Mouse (Mus musculus) thymus, adult 18-20 months (tissue): ENCODE data around the gene Ptprc.

Source experiments
- DNase-seq, 2 experiments: peaks; one replicate each; pipeline ENCODE4 v3.0.0; 2022; ENCODE audit warnings: mixed read lengths in 2 of 2

Ptprc gene

GRCm38 (mm10) chr1:138148844-138149243 lies 26.7 kb downstream of the Ptprc start:
- DNase-seq = no peak

- no peak for DNase-seq
Measured at GRCm38 (mm10) chr1:138145571-138145970, 29.9 kb downstream of the Ptprc start.

GRCm38 (mm10) chr1:138145148-138145547 lies 30.4 kb downstream of the Ptprc start:
- DNase-seq = no peak

GRCm38 (mm10) chr1:138144365-138144764 lies 31.1 kb downstream of the Ptprc start:
- no peak for DNase-seq

GRCm38 (mm10) chr1:138140769-138141168 lies 34.7 kb downstream of the Ptprc start:
- DNase-seq = no peak

- DNase-seq = no peak
Measured at GRCm38 (mm10) chr1:138137696-138138095, 37.8 kb downstream of the Ptprc start.

- DNase-seq = no peak
Measured at GRCm38 (mm10) chr1:138137024-138137577, 38.4 kb downstream of the Ptprc start.

GRCm38 (mm10) chr1:138136373-138136779 lies 39.1 kb downstream of the Ptprc start:
- peak; percentile 81 to 93 for DNase-seq

- no peak for DNase-seq
Measured at GRCm38 (mm10) chr1:138135637-138136372, 39.7 kb downstream of the Ptprc start.

GRCm38 (mm10) chr1:138135117-138135516 lies 40.4 kb downstream of the Ptprc start:
- DNase-seq = no peak

- no peak for DNase-seq
Measured at GRCm38 (mm10) chr1:138134324-138134723, 41.2 kb downstream of the Ptprc start.

- no peak for DNase-seq
Measured at GRCm38 (mm10) chr1:138131739-138132138, 43.8 kb downstream of the Ptprc start.

- DNase-seq = no peak
Measured at GRCm38 (mm10) chr1:138130145-138130544, 45.4 kb downstream of the Ptprc start.

GRCm38 (mm10) chr1:138126843-138127242 lies 48.7 kb downstream of the Ptprc start:
- DNase-seq = no peak

- DNase-seq = no peak
Measured at GRCm38 (mm10) chr1:138125281-138125680, 50.2 kb downstream of the Ptprc start.

GRCm38 (mm10) chr1:138123866-138124265 lies 51.6 kb downstream of the Ptprc start:
- DNase-seq = no peak

- DNase-seq = no peak
Measured at GRCm38 (mm10) chr1:138119895-138120294, 55.6 kb downstream of the Ptprc start.

GRCm38 (mm10) chr1:138093219-138093618 lies 82.3 kb downstream of the Ptprc start:
- DNase-seq = no peak

GRCm38 (mm10) chr1:138085810-138086209 lies 89.7 kb downstream of the Ptprc start:
- DNase-seq = no peak

GRCm38 (mm10) chr1:138083707-138084106 lies 91.8 kb downstream of the Ptprc start:
- DNase-seq = no peak

GRCm38 (mm10) chr1:138080308-138080707 lies 95.2 kb downstream of the Ptprc start:
- DNase-seq = no peak

- peak; percentile 46 to 69 for DNase-seq
Measured at GRCm38 (mm10) chr1:138044196-138044945, 131.1 kb downstream of the Ptprc start.

- no peak for DNase-seq
Measured at GRCm38 (mm10) chr1:138040556-138040955, 135.0 kb downstream of the Ptprc start.

- peak; percentile 20 to 40 for DNase-seq
Measured at GRCm38 (mm10) chr1:138039201-138039600, 136.3 kb downstream of the Ptprc start.
